Mouse (Mus musculus) stomach, postnatal 0 days (tissue): ENCODE measurements around the gene Morc3. TPM values are rescaled to one million over a fixed set of nuclear protein-coding genes. Genes with fewer than 3 reads are reported as not detected.

Source experiments
- ATAC-seq: fragments of 200-750 bp; cut with Nextera tagmentation; 2 replicates; pipeline ENCODE4 v1.8.0; 2017; ENCODE audit not compliant: low FRiP score, low TSS enrichment
- DNase-seq: peaks from one replicate; pipeline ENCODE4 v3.0.0-alpha.2; 2016; ENCODE audit warnings: low spot score
- H3K27ac ChIP-seq: fragments of 300-500 bp; sonication (generic); replicated peaks from 2 replicates; pipeline ENCODE4 v1.5.1; 2014; ENCODE audit warnings: mild to moderate bottlenecking, control low read depth
- H3K27me3 ChIP-seq: fragments of 300-500 bp; sonication (generic); 2 replicates; pipeline ENCODE4 v1.6.1; 2014; ENCODE audit warnings: low read length; ENCODE audit not compliant: control insufficient read depth, insufficient read depth
- H3K36me3 ChIP-seq: fragments of 300-500 bp; sonication (generic); 2 replicates; pipeline ENCODE4 v1.6.1; 2014; ENCODE audit warnings: low read length, mixed read lengths; ENCODE audit not compliant: control insufficient read depth, insufficient read depth
- H3K4me1 ChIP-seq: fragments of 300-500 bp; sonication (generic); replicated peaks from 2 replicates; pipeline ENCODE4 v1.6.1; 2014; ENCODE audit warnings: antibody characterized with exemption; ENCODE audit not compliant: control insufficient read depth, insufficient read depth
- H3K4me2 ChIP-seq: fragments of 300-500 bp; sonication (generic); replicated peaks from 2 replicates; pipeline ENCODE4 v1.6.1; 2014; ENCODE audit warnings: low read depth, mild to moderate bottlenecking, control low read depth, moderate library complexity
- H3K4me3 ChIP-seq: fragments of 300-500 bp; sonication (generic); 2 replicates; pipeline ENCODE4 v1.5.1; 2014; ENCODE audit warnings: low read depth, low read length, control low read depth
- H3K9ac ChIP-seq: fragments of 300-500 bp; sonication (generic); 2 replicates; pipeline ENCODE4 v1.6.1; 2014; ENCODE audit warnings: mild to moderate bottlenecking, low read length, control low read depth, mixed read lengths
- H3K9me3 ChIP-seq: fragments of 300-500 bp; sonication (generic); 2 replicates; pipeline ENCODE4 v1.6.1; 2016; ENCODE audit warnings: low read length; ENCODE audit not compliant: control insufficient read depth
- CTCF ChIP-seq: IDR thresholded peaks from 2 replicates; pipeline ENCODE4 v1.5.1; 2016; ENCODE audit warnings: antibody characterized with exemption, low read depth, mild to moderate bottlenecking, moderate library complexity
- EP300 ChIP-seq: optimal IDR thresholded peaks from 2 replicates; pipeline ENCODE3; 2016; ENCODE audit warnings: antibody characterized with exemption
- WGBS: fragments of 180-500 bp; shearing (Covaris S2); extraction: QIAGEN DNeasy Blood & Tissue Kit; methylation state at CpG from one replicate; pipeline ENCODE4 v1.1.7; 2014; 5-methylcytosine and 5-hydroxymethylcytosine counted together
- polyA plus RNA-seq: library from polyadenylated mRNA; unstranded; fragments of >200 nt; fragmentation: Nextera tagmentation; extraction: Ambion mirVana; gene quantifications from 2 replicates; pipeline ENCODE4 v1.2.1, GENCODE M21; 2015

Gene Morc3
- polyA plus RNA-seq, 1 experiment from 2014 or later, result 17.9 TPM

DNA sequence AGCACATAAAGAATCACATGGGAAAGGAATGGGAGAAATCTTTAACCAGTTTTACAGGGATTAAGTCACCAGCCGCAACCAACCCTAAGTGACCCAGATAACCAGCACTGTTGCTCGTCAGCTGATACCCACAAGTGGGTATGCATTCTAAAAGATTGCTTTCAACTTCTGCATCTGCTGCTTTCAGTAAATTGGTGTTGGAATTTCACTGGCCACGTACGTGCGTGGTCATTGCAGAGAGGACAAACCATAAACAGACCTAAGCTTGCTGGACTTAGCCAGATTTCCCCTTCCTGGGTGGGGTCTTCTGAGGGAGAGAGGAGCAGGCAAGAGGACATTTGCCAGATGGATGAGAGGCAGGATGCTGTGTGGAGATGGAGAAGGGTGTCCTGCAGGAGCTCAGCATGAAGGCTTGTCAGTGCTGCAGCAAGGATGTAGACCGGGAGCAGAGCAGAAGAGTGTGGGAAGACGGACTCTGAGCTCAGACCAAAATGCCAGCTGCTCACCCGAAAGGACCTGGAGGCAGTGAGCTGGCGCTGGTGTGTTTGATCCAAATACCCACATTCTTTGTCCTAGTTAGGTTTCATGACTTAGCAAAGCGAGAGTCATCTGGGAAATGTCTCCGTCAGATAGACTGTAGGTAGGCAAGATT is 34.0 kb upstream of the Morc3 start:
- WGBS, result 60% methylated on average over 11 of the region's 11 CpGs
- ATAC-seq, result peak; percentile 10; the same call in 1 of the 2 replicates
- no peak overlapping the region for H3K4me2 ChIP-seq

DNA sequence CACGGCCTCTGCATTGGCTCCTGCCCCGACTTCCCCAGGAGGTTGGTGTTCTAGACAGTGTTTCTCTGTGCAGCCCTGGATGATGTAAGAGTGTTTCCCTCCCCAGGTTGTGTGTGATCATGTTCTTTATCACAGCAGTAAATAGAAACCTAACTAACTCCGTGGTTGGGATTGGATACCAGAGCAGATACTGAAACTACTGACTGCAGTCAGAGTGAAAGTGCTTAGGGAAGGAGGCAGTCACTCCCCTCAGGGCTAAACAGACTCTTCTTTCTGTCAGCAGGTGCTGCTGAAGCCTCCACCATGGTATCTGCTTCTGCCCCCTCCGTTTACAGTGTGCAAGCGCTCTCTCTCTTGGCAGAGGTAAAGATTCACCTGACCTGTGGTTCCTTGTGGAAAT is 33.3 kb upstream of the Morc3 start:
- Histone ChIP-seq H3K4me2 (no peak overlapping the region), H3K4me1 (no peaks in the 10 kb centered on the region), H3K4me3 (no peak overlapping the region), H3K9ac (no peak overlapping the region), H3K9me3 (no peaks in the 10 kb centered on the region), H3K36me3 (0 out of 2 replicates have a peak, but pooled peaks cover 6% of the 10 kb centered on the region), H3K27me3 (no peaks in the 10 kb centered on the region), H3K27ac (peak overlapping the region; percentile 66; the same call in 1 of the 2 replicates)
- TF ChIP-seq EP300, result no peak
- peak; percentile 29; the same call in 1 of the 2 replicates for ATAC-seq
- WGBS, result 69% methylated on average over 5 of the region's 5 CpGs
- no peak for DNase-seq

More for the DNA sequence above, 34.0 kb upstream of the Morc3 start:
- no peak for DNase-seq
- H3K36me3 ChIP-seq, result 0 out of 2 replicates have a peak, but pooled peaks cover 6% of the 10 kb centered on the region
- H3K27ac ChIP-seq, result peak overlapping the region; percentile 66
- no peaks in the 10 kb centered on the region for H3K4me1 ChIP-seq
- H3K9ac ChIP-seq, result no peak overlapping the region
- no peaks in the 10 kb centered on the region for H3K9me3 ChIP-seq
- TF ChIP-seq EP300 (no peak), CTCF (no peak)
- H3K4me3 ChIP-seq, result no peak overlapping the region
- H3K27me3 ChIP-seq, result no peaks in the 10 kb centered on the region

GRCm38 (mm10) chr16:93799071-93799470 is 32.9 kb upstream of the Morc3 start:
- Histone ChIP-seq H3K9ac (no peak overlapping the region), H3K4me1 (no peaks in the 10 kb centered on the region), H3K36me3 (0 out of 2 replicates have a peak, but pooled peaks cover 6% of the 10 kb centered on the region), H3K27ac (0 out of 2 replicates have a peak overlapping the region, but pooled peaks have one; percentile 30), H3K4me2 (no peak overlapping the region), H3K27me3 (no peaks in the 10 kb centered on the region), H3K4me3 (no peak overlapping the region), H3K9me3 (no peaks in the 10 kb centered on the region)
- ATAC-seq (no peak), DNase-seq (no peak)
- no peak for TF ChIP-seq EP300
- no peak for TF ChIP-seq CTCF
- WGBS, result 84% methylated on average over 3 of the region's 3 CpGs

GRCm38 (mm10) chr16:93799936-93800335 is 32.0 kb upstream of the Morc3 start:
- no peak for TF ChIP-seq EP300
- TF ChIP-seq CTCF, result no peak
- 92% methylated on average over 16 of the region's 16 CpGs for WGBS
- Histone ChIP-seq H3K36me3 (0 out of 2 replicates have a peak, but pooled peaks cover 6% of the 10 kb centered on the region), H3K9me3 (no peaks in the 10 kb centered on the region), H3K27me3 (no peaks in the 10 kb centered on the region), H3K4me1 (no peaks in the 10 kb centered on the region), H3K4me3 (no peak overlapping the region), H3K9ac (no peak overlapping the region), H3K4me2 (no peak overlapping the region), H3K27ac (no peak overlapping the region)
- no peak for ATAC-seq
- DNase-seq, result no peak

DNA sequence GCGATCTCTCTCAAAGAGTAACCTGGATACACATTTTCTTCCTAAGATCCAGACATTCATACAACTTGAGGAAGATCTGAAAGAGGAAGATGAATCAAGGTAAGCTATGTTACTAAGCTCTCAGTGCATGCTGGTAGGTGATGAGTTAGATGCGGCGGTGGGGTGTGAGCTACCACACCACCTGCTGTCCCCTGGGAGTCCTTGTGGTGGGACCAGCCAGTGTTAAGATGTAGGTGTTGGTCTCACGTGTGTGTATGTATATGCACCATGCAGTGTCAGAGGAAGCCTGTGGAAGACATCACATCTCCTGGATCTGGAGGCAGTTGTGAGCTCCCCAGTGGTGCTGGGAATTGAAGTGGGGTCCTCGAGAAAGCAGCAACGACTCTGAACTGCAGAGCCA is 24.8 kb upstream of the Morc3 start:
- peaks cover 6% of the 10 kb centered on the region for H3K36me3 ChIP-seq
- H3K27me3 ChIP-seq, result no peaks in the 10 kb centered on the region
- no peak overlapping the region for H3K4me2 ChIP-seq
- ATAC-seq (no peak), DNase-seq (no peak)
- TF ChIP-seq CTCF, result no peak
- no peak for TF ChIP-seq EP300
- WGBS, result 96% methylated on average over 6 of the region's 6 CpGs
- peaks cover 3% of the 10 kb centered on the region; the same call in 1 of the 2 replicates for H3K4me1 ChIP-seq
- no peak overlapping the region for H3K9ac ChIP-seq
- H3K9me3 ChIP-seq, result no peaks in the 10 kb centered on the region
- H3K27ac ChIP-seq, result no peak overlapping the region
- no peak overlapping the region for H3K4me3 ChIP-seq

- DNase-seq (no peak), ATAC-seq (peak; percentile 45; the same call in 1 of the 2 replicates)
- Histone ChIP-seq H3K9ac (no peak overlapping the region), H3K36me3 (peaks cover 6% of the 10 kb centered on the region), H3K4me3 (no peak overlapping the region), H3K27me3 (no peaks in the 10 kb centered on the region), H3K27ac (peak overlapping the region; percentile 30; the same call in 1 of the 2 replicates), H3K4me2 (no peak overlapping the region), H3K4me1 (peaks cover 3% of the 10 kb centered on the region; the same call in 1 of the 2 replicates), H3K9me3 (no peaks in the 10 kb centered on the region)
- no peak for TF ChIP-seq EP300
- no peak for TF ChIP-seq CTCF
- 32% methylated on average over 8 of the region's 8 CpGs for WGBS
Measured at GRCm38 (mm10) chr16:93807961-93808554, 23.9 kb upstream of the Morc3 start.
